Comparison of ENCODE assay signal across 11 mouse cellular contexts in the genomic region with DNA sequence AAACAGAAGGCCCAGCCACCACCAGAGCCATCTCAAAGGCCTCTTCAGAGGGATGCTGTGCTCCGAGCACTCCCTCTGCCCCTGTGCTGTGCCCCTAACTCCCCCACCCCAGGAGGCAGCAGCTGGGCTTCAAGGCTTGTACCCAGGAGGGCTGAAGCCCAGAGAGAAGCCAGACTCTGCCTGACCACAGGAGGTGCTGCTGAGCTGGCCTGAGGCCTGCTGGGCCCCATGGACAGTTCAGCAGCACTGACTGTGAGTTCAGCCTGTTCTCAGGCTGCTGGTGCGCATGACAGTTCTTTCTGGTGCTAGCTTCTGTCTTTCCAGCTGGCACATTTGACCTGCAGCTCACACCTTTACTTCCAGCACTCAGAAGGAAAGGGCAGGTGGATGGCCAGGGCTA. TPM values are rescaled to one million over a fixed set of nuclear protein-coding genes. Genes with fewer than 3 reads are reported as not detected.
DNase-seq lines count a peak whose midpoint lies in the region; ATAC-seq lines count a peak whose summit lies in the region.
"Had no signal": no experiment of that assay in that cellular context is flagged by ENCODE, and none has a peak within 500 bp of the region (broad histone marks: within the 10 kb centered on the region; RNA-seq: fewer than 3 reads in every experiment).

No protein-coding gene starts in this region.

- no peak for ATAC-seq in kidney, embryonic 16.5 days (ENCODE audit: low FRiP score, low TSS enrichment)
- peak; percentile 13; the same call in 1 of the 2 replicates for ATAC-seq in granulocyte monocyte progenitor cell, adult 5-6 weeks (replicated peaks; ENCODE audit: poor library complexity, severe bottlenecking)
- ATAC-seq: intestine, embryonic 15.5 days had no signal

- no peaks in the 10 kb centered on the region for H3K9me3 ChIP-seq in kidney, embryonic 16.5 days (ENCODE audit: low read length)
- H3K9me3 ChIP-seq: intestine, embryonic 15.5 days; limb, embryonic 13.5 days had no signal

- H3K4me2 ChIP-seq in kidney, embryonic 16.5 days (replicated peaks; ENCODE audit: low read depth, low read length), result no peak overlapping the region
- H3K4me2 ChIP-seq: intestine, embryonic 15.5 days; limb, embryonic 13.5 days had no signal

- no peaks in the 10 kb centered on the region for H3K36me3 ChIP-seq in kidney, embryonic 16.5 days (ENCODE audit: insufficient read depth, low read length)
- H3K36me3 ChIP-seq: intestine, embryonic 15.5 days; limb, embryonic 13.5 days had no signal

- no peak overlapping the region for H3K27ac ChIP-seq in kidney, embryonic 16.5 days (ENCODE audit: low read length)
- H3K27ac ChIP-seq: intestine, embryonic 15.5 days; limb, embryonic 13.5 days had no signal

- no peak overlapping the region for H3K4me3 ChIP-seq in kidney, embryonic 16.5 days (ENCODE audit: low read length)
- H3K4me3 ChIP-seq: intestine, embryonic 15.5 days; limb, embryonic 13.5 days had no signal

- DNase-seq in adrenal gland, postnatal 10 days, result peak; percentile 25
- no peak for DNase-seq in adrenal gland, adult 18-20 months (ENCODE audit: low spot score in 2 of 2)
- no peak for DNase-seq in kidney, postnatal 14 days
- DNase-seq in 3T3-L1 (ENCODE audit: low read depth, low spot score), result peak; percentile 20
- no peak for DNase-seq in ovary, postnatal 36 days (ENCODE audit: low spot score)
- no peak for DNase-seq in gastrocnemius, adult 8-10 months (ENCODE audit: low spot score in 2 of 2)
- DNase-seq: gastrocnemius, postnatal 14 days had no signal

- peaks cover 19% of the 10 kb centered on the region for H3K4me1 ChIP-seq in kidney, embryonic 16.5 days (ENCODE audit: insufficient read depth, low read length)

- no peaks in the 10 kb centered on the region for H3K27me3 ChIP-seq in kidney, embryonic 16.5 days (ENCODE audit: insufficient read depth, low read length)
- H3K27me3 ChIP-seq: intestine, embryonic 15.5 days; limb, embryonic 13.5 days had no signal

- 79% methylated on average over 2 of the region's 2 CpGs for WGBS in kidney, embryonic 16.5 days

- H3K9ac ChIP-seq in kidney, embryonic 16.5 days (replicated peaks; ENCODE audit: low read length), result 0 out of 2 replicates have a peak overlapping the region, but pooled peaks have one; percentile 25
- H3K9ac ChIP-seq: intestine, embryonic 15.5 days; limb, embryonic 13.5 days had no signal

RNA-seq across cellular contexts. Expression of gene Klhl35, which starts 20.0 kb away (rescaled TPM):
- total RNA-seq in adrenal gland, postnatal 10 days (2021), result 1 to 10 TPM in 1 of 2 experiments, under 1 TPM in 1; 0.99 to 1.2 TPM
- under 1 TPM; 0.19 to 0.46 TPM for total RNA-seq in adrenal gland, adult 18-20 months (2021)
- polyA plus RNA-seq in kidney, embryonic 16.5 days (2015; fragmentation: Nextera tagmentation; extraction: Ambion mirVana), result 0.66 and 0.75 TPM in 2 replicates
- not detected in 2 replicates for total RNA-seq in granulocyte monocyte progenitor cell, adult 5-6 weeks (2014; fragmentation: Nextera tagmentation)
- total RNA-seq in granulocyte monocyte progenitor cell, adult 5-6 weeks (2017), result 0.22 and 0.57 TPM in 2 replicates
- total RNA-seq in gastrocnemius, adult 8-10 months (2022), result not detected

RNA-seq across cellular contexts. Expression of gene Rps3, which starts 37.7 kb away (rescaled TPM):
- total RNA-seq in adrenal gland, postnatal 10 days (2021), result 100 to 1,000 TPM; 554 to 575 TPM
- 100 to 1,000 TPM; 511 to 548 TPM for total RNA-seq in adrenal gland, adult 18-20 months (2021)
- 746 and 752 TPM in 2 replicates for polyA plus RNA-seq in kidney, embryonic 16.5 days (2015; fragmentation: Nextera tagmentation; extraction: Ambion mirVana)
- 1,410 and 1,463 TPM in 2 replicates for total RNA-seq in granulocyte monocyte progenitor cell, adult 5-6 weeks (2014; fragmentation: Nextera tagmentation)
- 1,810 and 2,293 TPM in 2 replicates for total RNA-seq in granulocyte monocyte progenitor cell, adult 5-6 weeks (2017)
- 100 to 1,000 TPM; 272 to 331 (median 278) TPM for total RNA-seq in gastrocnemius, adult 8-10 months (2022)

Comparison
In these comparisons a context has a peak if more than half of its experiments do, and no peak if none do; other contexts are left out.
1. DNase-seq: peak in adrenal gland, postnatal 10 days (single experiment) and 3T3-L1 (single experiment); none in adrenal gland, adult 18-20 months (0 of 2), kidney, postnatal 14 days (single experiment), ovary, postnatal 36 days (single experiment) and gastrocnemius, adult 8-10 months (0 of 2).